Mouse (Mus musculus) ES-Bruce4 (cell line): ENCODE data around the gene Spata25. TPM values are rescaled to one million over a fixed set of nuclear protein-coding genes. Genes with fewer than 3 reads are reported as not detected.

Source experiments
- H3K27ac ChIP-seq: 2 replicates; pipeline ENCODE4 v1.5.1; 2012; ENCODE audit warnings: low read length, inconsistent platforms; ENCODE audit not compliant: insufficient read depth
- H3K27me3 ChIP-seq: 2 replicates; pipeline ENCODE4 v1.6.1; 2012; ENCODE audit warnings: mild to moderate bottlenecking, low read length, inconsistent platforms; ENCODE audit not compliant: control insufficient read depth, poor library complexity, insufficient read depth, severe bottlenecking
- H3K36me3 ChIP-seq: 2 replicates; pipeline ENCODE4 v1.6.1; 2012; ENCODE audit warnings: inconsistent platforms, mild to moderate bottlenecking, low read length, moderate library complexity; ENCODE audit not compliant: control insufficient read depth, poor library complexity, insufficient read depth, severe bottlenecking
- H3K4me1 ChIP-seq: one replicate; pipeline ENCODE4 v1.8.1; 2011; ENCODE audit warnings: low read length; ENCODE audit not compliant: control insufficient read depth, insufficient read depth
- H3K4me3 ChIP-seq: 2 replicates; pipeline ENCODE4 v1.5.1; 2011; ENCODE audit warnings: low read depth, mild to moderate bottlenecking, low read length
- H3K9ac ChIP-seq: 2 replicates; pipeline ENCODE4 v1.6.1; 2012; ENCODE audit warnings: low read depth, mild to moderate bottlenecking, inconsistent platforms; ENCODE audit not compliant: poor library complexity, severe bottlenecking
- H3K9me3 ChIP-seq: replicated peaks from 2 replicates; pipeline ENCODE4 v1.6.1; 2012; ENCODE audit warnings: mild to moderate bottlenecking, low read length, inconsistent platforms; ENCODE audit not compliant: control insufficient read depth, poor library complexity, insufficient read depth, severe bottlenecking
- CTCF ChIP-seq: IDR thresholded peaks from one replicate; pipeline ENCODE4 v1.8.1; 2011; ENCODE audit warnings: low read depth, low read length
- EP300 ChIP-seq: IDR thresholded peaks from 2 replicates; pipeline ENCODE4 v1.6.1; 2011; ENCODE audit warnings: low read depth, low read length; ENCODE audit not compliant: insufficient read depth
- POLR2A ChIP-seq: IDR thresholded peaks from one replicate; pipeline ENCODE4 v1.8.1; 2011; ENCODE audit warnings: low read length; ENCODE audit not compliant: insufficient read depth
- polyA plus RNA-seq: library from polyadenylated mRNA; stranded (reverse); fragments of >200 nt; gene quantifications from 2 replicates; pipeline ENCODE4 v1.2.4, GENCODE M21; 2011; ENCODE audit warnings: low read depth; ENCODE audit not compliant: missing spikeins, insufficient read depth, insufficient read length

The Spata25 gene
- polyA plus RNA-seq, 1 experiment: not detected

DNA sequence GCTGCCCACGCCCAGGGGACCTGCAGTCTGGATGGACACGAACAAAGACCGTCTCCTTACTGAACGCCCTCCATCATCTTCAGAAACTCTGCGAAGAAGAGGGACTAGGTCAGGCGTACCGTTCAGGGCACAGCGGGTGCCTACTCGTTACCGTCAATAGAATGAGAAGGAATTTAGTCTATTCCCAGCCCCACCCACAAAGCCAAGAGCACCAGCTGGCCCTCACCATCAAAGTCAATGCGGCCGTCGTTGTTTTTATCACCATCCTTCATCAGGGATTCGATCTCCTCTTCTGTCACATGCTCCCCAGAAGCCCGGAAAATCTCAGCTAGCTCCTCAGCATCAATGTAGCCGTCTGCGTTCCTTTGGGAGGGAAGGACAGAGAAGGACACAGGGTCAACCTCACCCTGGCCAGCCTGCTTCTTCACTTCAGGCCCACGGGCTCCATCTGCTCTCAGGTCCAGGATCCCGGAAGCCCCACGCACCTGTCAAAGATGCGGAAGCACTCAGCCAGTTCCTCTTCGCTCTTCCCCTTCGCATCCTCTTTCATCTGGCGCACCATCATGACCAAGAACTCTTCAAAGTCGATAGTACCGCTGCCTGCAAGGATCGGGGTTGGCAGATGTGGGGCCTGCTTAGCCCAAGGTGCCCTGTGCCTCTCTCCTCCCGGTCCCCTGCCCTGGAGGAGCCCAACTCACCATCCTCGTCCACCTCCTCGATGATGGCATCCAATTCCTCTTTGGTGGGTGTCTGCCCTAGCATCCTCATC, 50.9 kb downstream of the Spata25 start:
- TF ChIP-seq EP300 (no peak), CTCF (no peak)
- Histone ChIP-seq H3K9ac (no peak overlapping the region), H3K9me3 (no peaks in the 10 kb centered on the region), H3K27ac (no peak overlapping the region), H3K4me3 (no peak overlapping the region), H3K27me3 (no peaks in the 10 kb centered on the region), H3K36me3 (peaks cover 7% of the 10 kb centered on the region), H3K4me1 (no peaks in the 10 kb centered on the region)

GRCm38 (mm10) chr2:164776801-164777200, 51.5 kb downstream of the Spata25 start:
- peaks cover 14% of the 10 kb centered on the region for H3K36me3 ChIP-seq
- no peaks in the 10 kb centered on the region for H3K27me3 ChIP-seq
- H3K4me3 ChIP-seq: peak overlapping the region; percentile 9
- H3K27ac ChIP-seq: no peak overlapping the region
- no peak for TF ChIP-seq EP300
- TF ChIP-seq POLR2A: no peak
- no peak for TF ChIP-seq CTCF
- no peaks in the 10 kb centered on the region for H3K9me3 ChIP-seq
- no peaks in the 10 kb centered on the region for H3K4me1 ChIP-seq
- H3K9ac ChIP-seq: no peak overlapping the region

Other genes starting within 250 kb of the Spata25 start
- not detected in 2 replicates for gene Wfdc6a, start 243.1 kb downstream of the Spata25 start, polyA plus RNA-seq
- not detected in 2 replicates for gene Eppin, start 234.9 kb downstream of the Spata25 start, polyA plus RNA-seq
- not detected in 2 replicates for gene Wfdc6b, start 215.0 kb downstream of the Spata25 start, polyA plus RNA-seq
- not detected in 2 replicates for gene Wfdc8, start 214.9 kb downstream of the Spata25 start, polyA plus RNA-seq
- gene Wfdc16, start 189.7 kb downstream of the Spata25 start, polyA plus RNA-seq: not detected in 2 replicates
- gene Wfdc10, start 172.5 kb downstream of the Spata25 start, polyA plus RNA-seq: not detected in 2 replicates
- not detected in 2 replicates for gene Wfdc9, start 172.0 kb downstream of the Spata25 start, polyA plus RNA-seq
- gene Wfdc11, start 154.4 kb downstream of the Spata25 start, polyA plus RNA-seq: not detected in 2 replicates
- 0.57 TPM in 1 of 2 replicates, not detected in the other for gene Wfdc13, start 143.4 kb downstream of the Spata25 start, polyA plus RNA-seq
- not detected in 2 replicates for gene Spint4, start 130.0 kb downstream of the Spata25 start, polyA plus RNA-seq
- not detected in 2 replicates for gene Spint5, start 113.2 kb downstream of the Spata25 start, polyA plus RNA-seq
- 0.60 and 1.7 TPM in 2 replicates for gene Wfdc3, start 82.6 kb downstream of the Spata25 start, polyA plus RNA-seq
- 26.7 and 30.4 TPM in 2 replicates for gene Dnttip1, start 82.6 kb downstream of the Spata25 start, polyA plus RNA-seq
- gene Ube2c, start 58.6 kb downstream of the Spata25 start, polyA plus RNA-seq: 366 and 371 TPM in 2 replicates
- 0.88 and 1.6 TPM in 2 replicates for gene Tnnc2, start 48.6 kb downstream of the Spata25 start, polyA plus RNA-seq
- gene Snx21, start 42.7 kb downstream of the Spata25 start, polyA plus RNA-seq: 10.7 and 11.2 TPM in 2 replicates
- 15.0 and 15.7 TPM in 2 replicates for gene Acot8, start 23.7 kb downstream of the Spata25 start, polyA plus RNA-seq
- gene Zswim3, start 23.4 kb downstream of the Spata25 start, polyA plus RNA-seq: 10.7 and 12.1 TPM in 2 replicates
- gene Zswim1, start 5.9 kb downstream of the Spata25 start, polyA plus RNA-seq: 39.5 and 50.0 TPM in 2 replicates
- 75.3 and 83.4 TPM in 2 replicates for gene Ctsa, start 4.3 kb upstream of the Spata25 start, polyA plus RNA-seq
- gene Neurl2, start 4.9 kb upstream of the Spata25 start, polyA plus RNA-seq: 2.2 and 2.8 TPM in 2 replicates
- gene Pltp, start 29.2 kb upstream of the Spata25 start, polyA plus RNA-seq: 52.4 and 55.9 TPM in 2 replicates
- 30.2 and 30.9 TPM in 2 replicates for gene Pcif1, start 50.8 kb upstream of the Spata25 start, polyA plus RNA-seq
- 9.1 and 10.6 TPM in 2 replicates for gene Zfp335, start 83.2 kb upstream of the Spata25 start, polyA plus RNA-seq
- gene Mmp9, start 112.2 kb upstream of the Spata25 start, polyA plus RNA-seq: 5.8 and 6.2 TPM in 2 replicates
- gene Slc12a5, start 132.3 kb upstream of the Spata25 start, polyA plus RNA-seq: 1.6 and 1.9 TPM in 2 replicates
- 30.8 and 33.7 TPM in 2 replicates for gene Ncoa5, start 206.3 kb upstream of the Spata25 start, polyA plus RNA-seq
- gene Cd40, start 227.1 kb upstream of the Spata25 start, polyA plus RNA-seq: 5.3 and 5.8 TPM in 2 replicates